Mouse (Mus musculus): ENCODE measurements around the gene Clca2.

DNA sequence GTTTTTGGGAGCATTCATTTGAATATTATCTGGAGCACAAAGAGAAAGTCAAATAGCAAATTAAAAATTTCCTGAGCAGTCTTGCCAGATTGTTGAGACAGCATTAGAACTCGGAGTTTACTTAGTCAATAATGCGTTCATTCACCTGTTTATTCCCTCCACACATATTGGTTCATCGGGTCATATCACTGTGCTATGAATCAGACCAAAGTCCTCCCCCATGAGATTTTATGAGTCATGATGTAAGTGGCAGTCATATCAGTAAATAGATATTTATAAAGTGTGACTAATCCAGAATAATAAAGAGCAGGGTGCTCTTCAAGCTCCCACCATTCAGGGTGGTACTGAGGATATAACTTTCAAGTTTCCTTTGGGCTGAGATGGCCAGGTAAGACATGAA, 26.9 kb downstream of the Clca2 start:
- TF ChIP-seq POLR2A (IDR thresholded peaks at IDR 0.05; ENCODE audit: low read depth, low read length) (no peak), CTCF (IDR thresholded peaks at IDR 0.05; ENCODE audit: borderline replicate concordance, insufficient read depth, low read length) (no peak)
